Mouse (Mus musculus) skeletal muscle tissue, postnatal 0 days (tissue): Measurements from ENCODE around the gene Rps21. TPM values are rescaled to one million over a fixed set of nuclear protein-coding genes. Genes with fewer than 3 reads are reported as not detected.

Source experiments
- microRNA-seq, 2 experiments: library from miRNA; unstranded; fragments of <30 nt; microRNA quantifications; one replicate each; pipeline ENCODE4; 2016
- polyA plus RNA-seq: library from polyadenylated mRNA; unstranded; fragments of >200 nt; fragmentation: Nextera tagmentation; extraction: Ambion mirVana; gene quantifications from 2 replicates; pipeline ENCODE4 v1.2.1, GENCODE M21; 2015

Rps21 gene
- polyA plus RNA-seq = 362 and 453 TPM in 2 replicates

GRCm38 (mm10) chr2:180257001-180257521 lies at the start of gene Rps21:
Gene Rps21 (plus strand): TSS chr2:180257377.

GRCm38 (mm10) chr2:180225762-180226378 lies 31.3 kb upstream of the Rps21 start, which contains the start of gene Lama5:
Gene Lama5 (minus strand): TSS chr2:180225859.

GRCm38 (mm10) chr2:180273394-180274244 lies 16.4 kb downstream of the Rps21 start, which contains the start of gene Cables2:
Gene Cables2 (minus strand): TSS chr2:180273496.

GRCm38 (mm10) chr2:180289440-180290108 lies 32.4 kb downstream of the Rps21 start, which contains the start of gene Rbbp8nl:
Gene Rbbp8nl (minus strand): TSS chr2:180289879.

Small RNA genes lying within 50 kb of the gene (microRNA-seq; reads per million reads assigned to microRNA genes)
- 0.10 to 0.42 reads per million in 2 experiments for gene Mir3091

Other genes starting within 250 kb of the Rps21 start
- gene Lsm14b, start 232.4 kb upstream of the Rps21 start, polyA plus RNA-seq = 4.1 and 5.6 TPM in 2 replicates
- 311 and 375 TPM in 2 replicates for gene Psma7, start 214.9 kb upstream of the Rps21 start, polyA plus RNA-seq
- gene Ss18l1, start 214.9 kb upstream of the Rps21 start, polyA plus RNA-seq = 1.9 and 2.3 TPM in 2 replicates
- 20.0 and 20.3 TPM in 2 replicates for gene Mtg2, start 186.8 kb upstream of the Rps21 start, polyA plus RNA-seq
- 0.13 and 0.27 TPM in 2 replicates for gene Hrh3, start 152.9 kb upstream of the Rps21 start, polyA plus RNA-seq
- 23.4 and 23.7 TPM in 2 replicates for gene Osbpl2, start 138.1 kb upstream of the Rps21 start, polyA plus RNA-seq
- 175 and 180 TPM in 2 replicates for gene Adrm1, start 85.9 kb upstream of the Rps21 start, polyA plus RNA-seq
- 14.1 and 15.1 TPM in 2 replicates for gene Lama5, start 31.5 kb upstream of the Rps21 start, polyA plus RNA-seq
- gene Cables2, start 16.1 kb downstream of the Rps21 start, polyA plus RNA-seq = 5.7 and 6.1 TPM in 2 replicates
- gene Rbbp8nl, start 32.5 kb downstream of the Rps21 start, polyA plus RNA-seq = not detected in 2 replicates
- gene Gata5, start 77.3 kb downstream of the Rps21 start, polyA plus RNA-seq = not detected in 2 replicates
- 0.23 and 0.55 TPM in 2 replicates for gene Slco4a1, start 198.9 kb downstream of the Rps21 start, polyA plus RNA-seq
- 0.06 and 0.11 TPM in 2 replicates for gene Ntsr1, start 242.6 kb downstream of the Rps21 start, polyA plus RNA-seq